8 mouse cellular contexts compared by ENCODE assay signal in genomic region chr17:14204061-14204460, GRCm38 (mm10). TPM values are rescaled to one million over a fixed set of nuclear protein-coding genes. Genes with fewer than 3 reads are reported as not detected.
DNase-seq lines count a peak whose midpoint lies in the region; ATAC-seq and TF ChIP-seq lines count a peak whose summit lies in the region.

TSS of gene Dact2 (minus strand) at chr17:14204304.

- TF ChIP-seq CTCF in cerebellum, adult 2 months (IDR thresholded peaks at IDR 0.05; ENCODE audit: borderline replicate concordance, insufficient read depth, low read depth, low read length): no peak

- intact Hi-C loops in left cerebral cortex, postnatal 10 days (cut with DNase I): loop anchor here (5.0 kb wide), 1 partner anchor 62 kb away; no protein-coding TSS in a partner anchor

- no peak within 1 kb of the TSS for H3K27ac ChIP-seq in cerebellum, adult 2 months (ENCODE audit: insufficient read depth, low read length)
- peak within 1 kb of the TSS; percentile 80 for H3K27ac ChIP-seq in embryonic facial prominence, embryonic 10.5 days (replicated peaks)
- no peak within 1 kb of the TSS for H3K27ac ChIP-seq in midbrain, embryonic 14.5 days (replicated peaks; ENCODE audit: low read depth, low read length)

- TF ChIP-seq POLR2A in cerebellum, adult 2 months (IDR thresholded peaks at IDR 0.05; ENCODE audit: borderline replicate concordance, insufficient read depth, low read length): no peak

- H3K36me3 ChIP-seq in embryonic facial prominence, embryonic 10.5 days (replicated peaks): no peaks in the 10 kb centered on the region
- H3K36me3 ChIP-seq in midbrain, embryonic 14.5 days (ENCODE audit: control insufficient read depth, insufficient read depth, low read length): no peaks in the 10 kb centered on the region

- 46% methylated on average over 13 of the region's 13 CpGs for WGBS in cerebellum, adult 2 months
- 51% methylated on average over 13 of the region's 13 CpGs for WGBS in embryonic facial prominence, embryonic 10.5 days
- WGBS in midbrain, embryonic 14.5 days: 43% methylated on average over 13 of the region's 13 CpGs

- no peaks in the 10 kb centered on the region; the same call in 1 of the 2 replicates for H3K27me3 ChIP-seq in cerebellum, adult 2 months (ENCODE audit: control insufficient read depth, insufficient read depth, low read length)
- peaks cover 90% of the 10 kb centered on the region for H3K27me3 ChIP-seq in embryonic facial prominence, embryonic 10.5 days (replicated peaks; ENCODE audit: low read depth, poor library complexity, severe bottlenecking)
- peaks cover 41% of the 10 kb centered on the region for H3K27me3 ChIP-seq in midbrain, embryonic 14.5 days (ENCODE audit: control insufficient read depth, insufficient read depth, low read length)

- no peak for ATAC-seq in midbrain, embryonic 14.5 days (ENCODE audit: low FRiP score, low TSS enrichment)

- DNase-seq in cerebellum, adult 2 months: no peak
- no peak for DNase-seq in cerebellum, adult 8-10 months
- DNase-seq in embryonic facial prominence, embryonic 10.5 days (ENCODE audit: low spot score): peak; percentile 59
- DNase-seq in heart, postnatal 4 days: peak; percentile 35
- peak; percentile 60 to 82 for DNase-seq in left cerebral cortex, postnatal 10 days (ENCODE audit: extremely low spot score in 1 of 2, low spot score in 2 of 2)
- peak; percentile 74 for DNase-seq in midbrain, embryonic 14.5 days
- DNase-seq in spleen, postnatal 4 days (ENCODE audit: low spot score in 2 of 2): no peak
- no peak for DNase-seq in spleen, adult 12 weeks (ENCODE audit: low spot score)

- H3K4me3 ChIP-seq in cerebellum, adult 2 months (replicated peaks; ENCODE audit: insufficient read depth, low read depth, low read length): peak within 1 kb of the TSS; percentile 56
- H3K4me3 ChIP-seq in embryonic facial prominence, embryonic 10.5 days: peak within 1 kb of the TSS; percentile 75
- peak within 1 kb of the TSS; percentile 61 for H3K4me3 ChIP-seq in midbrain, embryonic 14.5 days (replicated peaks; ENCODE audit: low read depth, low read length)

- peak within 1 kb of the TSS; percentile 72 for H3K9ac ChIP-seq in midbrain, embryonic 14.5 days (replicated peaks; ENCODE audit: low read length)

- H3K4me1 ChIP-seq in cerebellum, adult 2 months (ENCODE audit: control insufficient read depth, insufficient read depth, low read length): peaks cover 2% of the 10 kb centered on the region
- H3K4me1 ChIP-seq in embryonic facial prominence, embryonic 10.5 days: peaks cover 50% of the 10 kb centered on the region
- H3K4me1 ChIP-seq in midbrain, embryonic 14.5 days (ENCODE audit: control insufficient read depth, insufficient read depth, low read length): no peaks in the 10 kb centered on the region; the same call in 1 of the 2 replicates

- H3K9me3 ChIP-seq in embryonic facial prominence, embryonic 10.5 days: no peaks in the 10 kb centered on the region
- no peaks in the 10 kb centered on the region for H3K9me3 ChIP-seq in midbrain, embryonic 14.5 days (ENCODE audit: control insufficient read depth, low read length)

- H3K4me2 ChIP-seq in midbrain, embryonic 14.5 days (ENCODE audit: low read length): peak within 1 kb of the TSS; percentile 89

RNA-seq across cellular contexts. Expression of gene Dact2, which starts in this region (rescaled TPM):
- polyA plus RNA-seq in cerebellum, adult 2 months (2012; rRNA removed): 6.5 and 7.2 TPM in 2 replicates
- 0.60 and 0.73 TPM in 2 replicates for polyA plus RNA-seq in embryonic facial prominence, embryonic 10.5 days (2016; fragmentation: Nextera tagmentation; extraction: Ambion mirVana)
- total RNA-seq in heart, postnatal 4 days (2021): 1 to 10 TPM; 1.8 to 1.9 TPM
- 10 to 100 TPM; 66.0 to 66.5 TPM for total RNA-seq in left cerebral cortex, postnatal 10 days (2021)
- polyA plus RNA-seq in midbrain, embryonic 14.5 days (2014; fragmentation: Nextera tagmentation; extraction: Ambion mirVana): 2.1 and 2.2 TPM in 2 replicates

Comparison
In these comparisons a context has a peak if more than half of its experiments do, and no peak if none do; other contexts are left out.
1. RNA of gene Dact2 (total RNA-seq): 66.0 to 66.5 TPM in left cerebral cortex, postnatal 10 days; 1.8 to 1.9 TPM in heart, postnatal 4 days; every median in the first group is over 10 times any median in the second.
2. Peak in DNase-seq, H3K4me3 ChIP-seq and H3K27ac ChIP-seq in embryonic facial prominence, embryonic 10.5 days; RNA of the gene not detected or under 1 TPM.
3. DNase-seq: peak in heart, postnatal 4 days (single experiment), left cerebral cortex, postnatal 10 days (2 of 2) and midbrain, embryonic 14.5 days (single experiment); none in cerebellum, adult 2 months (0 of 2), cerebellum, adult 8-10 months (single experiment), spleen, postnatal 4 days (0 of 2) and spleen, adult 12 weeks (single experiment).
4. Peak in every context shown above with its lines, with median percentiles within 50 percentile points of each other: H3K4me3 ChIP-seq.